Mouse (Mus musculus): Measurements from ENCODE around the gene Col18a1. TPM values are rescaled to one million over a fixed set of nuclear protein-coding genes. Genes with fewer than 3 reads are reported as not detected.

Col18a1 gene
- polyA plus RNA-seq, 1 experiment from 2014 or later, result 147 TPM

- WGBS, result 72% methylated on average over 19 of the region's 19 CpGs
Observed at GRCm38 (mm10) chr10:77113489-77114240, 52.7 kb downstream of the Col18a1 start.

GRCm38 (mm10) chr10:77111550-77112249 lies 54.6 kb downstream of the Col18a1 start:
- Histone ChIP-seq H3K4me1 (peaks cover 32% of the 10 kb centered on the region), H3K4me3 (no peak overlapping the region), H3K36me3 (replicated peaks) (peaks cover 26% of the 10 kb centered on the region), H3K27ac (0 out of 2 replicates have a peak overlapping the region, but pooled peaks have one; percentile 15), H3K27me3 (ENCODE audit: poor library complexity, severe bottlenecking) (no peaks in the 10 kb centered on the region), H3K9me3 (no peaks in the 10 kb centered on the region)
- WGBS, result 84% methylated on average over 4 of the region's 4 CpGs
- no peak for DNase-seq (ENCODE audit: extremely low spot score, low spot score)

More at GRCm38 (mm10) chr10:77113489-77114240, 52.7 kb downstream of the Col18a1 start:
- H3K27me3 ChIP-seq (ENCODE audit: poor library complexity, severe bottlenecking), result no peaks in the 10 kb centered on the region
- peaks cover 19% of the 10 kb centered on the region for H3K36me3 ChIP-seq (replicated peaks)
- H3K27ac ChIP-seq, result 0 out of 2 replicates have a peak overlapping the region, but pooled peaks have one; percentile 15
- no peaks in the 10 kb centered on the region for H3K9me3 ChIP-seq
- DNase-seq (ENCODE audit: extremely low spot score, low spot score), result no peak
- H3K4me1 ChIP-seq, result peaks cover 52% of the 10 kb centered on the region
- no peak overlapping the region for H3K4me3 ChIP-seq

DNA sequence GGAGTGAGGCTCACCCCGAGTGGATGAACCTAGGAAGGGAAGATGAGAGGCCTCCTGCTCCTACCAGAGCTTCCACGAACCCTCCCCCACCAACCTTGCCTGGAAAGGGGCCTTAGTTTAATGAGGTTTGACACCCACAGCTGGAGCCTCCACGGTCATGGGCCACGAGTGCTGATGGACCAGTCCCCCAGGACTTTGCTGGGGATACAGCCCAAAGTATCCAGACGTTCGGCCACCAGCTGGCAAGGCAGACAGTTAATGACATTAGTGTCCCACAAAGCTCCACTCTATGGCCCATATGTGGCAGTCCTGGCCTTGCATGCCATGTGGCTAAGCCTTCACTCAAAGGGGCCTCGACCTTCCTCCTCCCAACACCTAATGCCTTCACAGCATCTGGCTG lies 55.5 kb downstream of the Col18a1 start:
- Histone ChIP-seq H3K27me3 (ENCODE audit: poor library complexity, severe bottlenecking) (no peaks in the 10 kb centered on the region), H3K36me3 (replicated peaks) (peaks cover 26% of the 10 kb centered on the region), H3K4me1 (peaks cover 25% of the 10 kb centered on the region), H3K9me3 (no peaks in the 10 kb centered on the region), H3K4me3 (no peak overlapping the region), H3K27ac (no peak overlapping the region)
- DNase-seq (ENCODE audit: extremely low spot score, low spot score), result no peak
- 82% methylated on average over 7 of the region's 7 CpGs for WGBS

DNA sequence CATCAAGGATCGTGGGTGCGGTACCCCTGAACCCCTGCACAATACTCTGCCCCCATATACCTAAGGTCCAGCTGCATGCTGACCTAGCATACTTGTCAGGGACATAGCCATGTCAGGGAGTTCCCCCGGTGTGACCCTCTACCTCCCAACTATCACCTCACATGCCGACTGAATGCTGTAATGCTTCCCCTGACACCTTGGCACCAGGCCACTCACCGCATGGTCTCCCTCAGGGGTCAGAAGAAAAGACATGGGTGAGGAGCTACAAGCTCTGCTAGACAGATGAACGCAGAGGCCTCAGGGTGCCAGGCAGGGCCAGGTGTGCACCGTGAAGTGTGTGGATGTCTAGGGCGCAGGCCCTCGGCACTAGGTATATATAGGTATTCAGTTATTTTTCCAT lies 56.3 kb downstream of the Col18a1 start:
- WGBS, result 93% methylated on average over 9 of the region's 9 CpGs
- no peak for DNase-seq (ENCODE audit: extremely low spot score, low spot score)
- Histone ChIP-seq H3K27me3 (ENCODE audit: poor library complexity, severe bottlenecking) (no peaks in the 10 kb centered on the region), H3K9me3 (no peaks in the 10 kb centered on the region), H3K4me1 (peaks cover 25% of the 10 kb centered on the region), H3K36me3 (replicated peaks) (peaks cover 26% of the 10 kb centered on the region), H3K27ac (no peak overlapping the region), H3K4me3 (no peak overlapping the region)

DNA sequence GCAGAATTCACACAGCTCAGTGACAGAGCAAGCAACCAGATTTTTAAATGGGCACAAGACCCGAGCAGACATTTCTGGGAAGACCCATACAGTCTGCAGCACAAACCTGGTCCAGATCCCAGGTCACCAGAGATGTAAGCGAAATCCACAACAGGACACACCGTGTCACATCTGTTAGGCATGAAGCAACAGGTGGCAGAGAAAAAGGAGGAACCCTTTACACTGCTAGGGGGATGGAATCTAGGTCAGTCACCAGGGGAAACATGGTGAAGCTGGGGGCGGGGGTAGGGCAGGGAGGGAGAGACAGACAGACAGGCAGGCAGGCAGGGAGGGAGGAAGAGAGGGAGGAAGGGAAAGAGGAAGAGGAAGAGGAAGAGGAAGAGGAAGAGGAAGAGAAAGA lies 58.2 kb downstream of the Col18a1 start:
- no peak overlapping the region for H3K4me3 ChIP-seq
- 84% methylated on average over 4 of the region's 4 CpGs for WGBS
- H3K27me3 ChIP-seq (ENCODE audit: poor library complexity, severe bottlenecking), result no peaks in the 10 kb centered on the region
- no peak for DNase-seq (ENCODE audit: extremely low spot score, low spot score)
- H3K36me3 ChIP-seq (replicated peaks), result peaks cover 18% of the 10 kb centered on the region
- H3K4me1 ChIP-seq, result peaks cover 21% of the 10 kb centered on the region
- no peak overlapping the region for H3K27ac ChIP-seq
- H3K9me3 ChIP-seq, result no peaks in the 10 kb centered on the region

DNA sequence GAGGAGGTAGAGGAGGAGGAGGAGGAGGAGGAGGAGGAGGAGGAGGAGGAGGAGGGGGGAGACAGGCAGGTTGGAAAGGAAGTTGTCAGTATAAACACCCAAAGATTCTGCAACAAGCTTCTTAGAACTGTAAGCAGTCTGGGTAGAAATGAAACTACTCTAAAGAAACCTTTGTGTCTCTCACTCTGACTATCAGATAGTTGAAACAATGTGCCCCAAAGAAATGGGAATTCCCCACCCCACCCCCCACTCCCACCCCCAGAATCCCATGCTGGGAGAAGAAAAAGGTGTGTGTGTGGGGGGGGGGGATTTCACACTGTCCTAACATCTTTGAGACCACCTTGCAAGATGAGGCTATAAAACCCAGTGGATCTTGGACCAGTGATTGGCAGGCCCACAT lies 62.0 kb downstream of the Col18a1 start:
- Histone ChIP-seq H3K36me3 (replicated peaks) (peaks cover 7% of the 10 kb centered on the region; the same call in 1 of the 2 replicates), H3K9me3 (no peaks in the 10 kb centered on the region), H3K27me3 (ENCODE audit: poor library complexity, severe bottlenecking) (no peaks in the 10 kb centered on the region), H3K4me1 (peaks cover 9% of the 10 kb centered on the region; the same call in 1 of the 2 replicates), H3K27ac (no peak overlapping the region), H3K4me3 (no peak overlapping the region)
- DNase-seq (ENCODE audit: extremely low spot score, low spot score), result no peak

- H3K9me3 ChIP-seq, result no peaks in the 10 kb centered on the region
- no peak overlapping the region for H3K27ac ChIP-seq
- peaks cover 7% of the 10 kb centered on the region; the same call in 1 of the 2 replicates for H3K36me3 ChIP-seq (replicated peaks)
- no peak for DNase-seq (ENCODE audit: extremely low spot score, low spot score)
- no peak overlapping the region for H3K4me3 ChIP-seq
- peaks cover 9% of the 10 kb centered on the region; the same call in 1 of the 2 replicates for H3K4me1 ChIP-seq
- H3K27me3 ChIP-seq (ENCODE audit: poor library complexity, severe bottlenecking), result no peaks in the 10 kb centered on the region
- 81% methylated on average over 8 of the region's 8 CpGs for WGBS
Observed at GRCm38 (mm10) chr10:77103689-77104088, 62.7 kb downstream of the Col18a1 start.

DNA sequence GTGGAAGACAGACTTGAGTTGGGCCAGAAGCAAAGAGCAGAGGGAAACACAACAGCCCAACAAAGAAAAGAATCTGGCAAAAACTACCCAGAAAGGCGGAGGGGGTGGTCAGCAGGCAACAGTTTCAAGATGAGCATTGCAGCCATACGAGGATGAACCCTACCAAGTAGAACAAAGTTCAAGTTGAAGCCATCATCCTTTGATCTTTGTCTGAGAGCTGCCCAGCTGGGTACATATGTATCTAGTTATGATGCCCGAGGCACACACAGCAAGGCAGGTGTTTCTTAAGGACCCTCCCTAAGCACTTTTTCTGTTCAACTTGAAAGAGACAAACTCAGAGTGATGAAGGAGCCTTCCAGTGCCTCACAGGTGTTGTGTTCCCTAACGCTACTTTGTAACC lies 66.6 kb downstream of the Col18a1 start:
- WGBS, result 85% methylated on average over 4 of the region's 4 CpGs
- Histone ChIP-seq H3K4me3 (no peak overlapping the region), H3K27me3 (ENCODE audit: poor library complexity, severe bottlenecking) (no peaks in the 10 kb centered on the region), H3K27ac (no peak overlapping the region), H3K36me3 (replicated peaks) (peaks cover 18% of the 10 kb centered on the region), H3K9me3 (no peaks in the 10 kb centered on the region), H3K4me1 (peaks cover 30% of the 10 kb centered on the region)
- no peak for DNase-seq (ENCODE audit: extremely low spot score, low spot score)

- H3K4me1 ChIP-seq, result peaks cover 25% of the 10 kb centered on the region
- H3K4me3 ChIP-seq, result no peak overlapping the region
- H3K36me3 ChIP-seq (replicated peaks), result peaks cover 29% of the 10 kb centered on the region
- H3K9me3 ChIP-seq, result no peaks in the 10 kb centered on the region; the same call in 1 of the 2 replicates
- H3K27me3 ChIP-seq (ENCODE audit: poor library complexity, severe bottlenecking), result no peaks in the 10 kb centered on the region
- 88% methylated on average over 2 of the region's 2 CpGs for WGBS
- DNase-seq (ENCODE audit: extremely low spot score, low spot score), result no peak
- no peak overlapping the region for H3K27ac ChIP-seq
Observed at GRCm38 (mm10) chr10:77098619-77099018, 67.7 kb downstream of the Col18a1 start.

- 86% methylated on average over 4 of the region's 4 CpGs for WGBS
- H3K4me3 ChIP-seq, result no peak overlapping the region
- peaks cover 25% of the 10 kb centered on the region for H3K4me1 ChIP-seq
- H3K9me3 ChIP-seq, result peaks cover 7% of the 10 kb centered on the region; the same call in 1 of the 2 replicates
- H3K27me3 ChIP-seq (ENCODE audit: poor library complexity, severe bottlenecking), result no peaks in the 10 kb centered on the region
- peak overlapping the region; percentile 70 for H3K27ac ChIP-seq
- H3K36me3 ChIP-seq (replicated peaks), result peaks cover 37% of the 10 kb centered on the region
- no peak for DNase-seq (ENCODE audit: extremely low spot score, low spot score)
Observed at GRCm38 (mm10) chr10:77097890-77098200, 68.5 kb downstream of the Col18a1 start.

DNA sequence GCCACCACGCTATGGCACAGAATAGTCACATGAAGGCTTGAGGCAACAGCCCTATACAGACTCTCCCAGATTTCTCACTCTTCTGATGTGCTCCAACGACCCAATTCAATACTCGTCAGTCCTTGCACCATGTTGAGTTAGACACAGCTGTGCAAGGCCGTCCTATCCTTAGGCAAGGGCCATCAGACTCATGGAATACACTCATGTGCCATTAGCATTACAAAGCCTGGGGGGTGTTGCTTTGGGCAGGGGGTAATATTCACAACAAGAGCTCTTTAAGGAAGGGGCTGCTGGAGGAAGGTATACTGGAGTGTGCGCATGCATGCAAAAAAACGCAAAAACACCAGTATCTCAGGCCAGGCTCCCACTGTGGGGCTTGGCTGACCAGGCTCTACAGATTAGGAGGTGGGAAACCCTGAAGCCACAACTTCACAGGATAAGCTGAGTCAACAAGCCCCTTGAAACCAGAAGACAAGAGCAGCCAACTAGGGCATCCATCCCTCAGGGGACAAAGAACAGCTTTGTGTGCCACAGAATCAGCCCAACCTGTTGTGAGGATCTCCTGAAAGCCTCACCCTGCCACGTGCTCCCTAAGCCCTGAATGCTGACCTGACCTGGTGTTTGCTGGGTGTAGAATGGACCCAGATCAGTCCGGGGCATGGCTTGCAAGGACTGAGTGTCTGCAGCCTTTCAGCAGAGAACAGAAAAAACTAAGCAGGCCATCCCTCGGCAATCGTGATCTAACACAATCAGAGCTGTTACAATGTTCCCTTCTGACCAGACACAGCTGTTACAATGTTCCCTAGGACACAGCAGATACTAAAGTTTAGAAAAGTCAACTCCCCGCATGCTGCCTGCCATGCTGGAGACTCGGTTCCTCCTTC lies 69.1 kb downstream of the Col18a1 start:
- Histone ChIP-seq H3K27ac (peak overlapping the region; percentile 70), H3K4me3 (no peak overlapping the region), H3K36me3 (replicated peaks) (peaks cover 43% of the 10 kb centered on the region), H3K9me3 (peaks cover 11% of the 10 kb centered on the region; the same call in 1 of the 2 replicates), H3K27me3 (ENCODE audit: poor library complexity, severe bottlenecking) (no peaks in the 10 kb centered on the region), H3K4me1 (peaks cover 25% of the 10 kb centered on the region)
- DNase-seq (ENCODE audit: extremely low spot score, low spot score), result no peak
- WGBS, result 71% methylated on average over 12 of the region's 12 CpGs

DNA sequence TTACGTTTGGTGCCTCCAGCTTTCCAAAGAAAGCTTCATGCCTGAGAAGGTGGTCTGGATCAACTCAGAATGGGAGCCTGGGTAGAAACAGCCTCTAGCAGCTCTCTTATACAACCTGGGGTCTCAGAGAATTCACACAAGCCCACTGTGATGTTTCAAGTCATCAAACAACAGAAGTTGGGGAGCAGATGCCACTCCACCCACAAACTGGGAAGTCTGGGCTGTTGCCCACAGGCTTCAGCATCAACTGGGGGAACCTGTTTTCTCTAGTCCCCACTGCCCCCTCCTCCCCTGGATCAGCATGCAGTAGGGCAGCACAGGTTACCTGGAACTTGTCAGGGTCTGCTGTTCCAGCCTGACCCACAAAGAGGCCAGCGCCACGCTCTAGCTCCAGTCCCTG lies 70.7 kb downstream of the Col18a1 start:
- peaks cover 11% of the 10 kb centered on the region; the same call in 1 of the 2 replicates for H3K9me3 ChIP-seq
- H3K4me1 ChIP-seq, result peaks cover 26% of the 10 kb centered on the region
- WGBS, result 94% methylated on average over 3 of the region's 3 CpGs
- H3K4me3 ChIP-seq, result no peak overlapping the region
- no peak overlapping the region for H3K27ac ChIP-seq
- no peaks in the 10 kb centered on the region for H3K27me3 ChIP-seq (ENCODE audit: poor library complexity, severe bottlenecking)
- DNase-seq (ENCODE audit: extremely low spot score, low spot score), result no peak
- H3K36me3 ChIP-seq (replicated peaks), result peaks cover 58% of the 10 kb centered on the region

Measured in forebrain, embryonic 10.5 days (tissue).